In the genomic region with DNA sequence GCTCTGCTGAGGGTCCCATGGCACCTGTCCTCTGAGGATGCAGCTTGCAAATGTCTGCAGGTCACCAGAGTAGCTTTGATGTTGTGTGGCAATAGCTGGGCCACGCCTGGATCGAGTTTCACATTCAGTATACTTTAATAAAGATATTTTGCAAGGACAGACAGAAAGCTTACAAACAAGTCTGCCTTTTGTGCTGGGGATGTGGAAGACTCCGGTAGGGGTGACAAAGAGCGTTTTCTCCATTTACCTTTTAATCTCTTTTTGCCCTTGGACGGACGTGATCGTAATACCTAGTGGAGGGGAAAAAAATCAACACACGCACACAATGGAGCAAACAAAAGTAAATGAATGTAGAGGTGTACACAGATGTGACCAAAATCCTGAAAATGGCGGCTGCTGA, we compare ENCODE assay signal across 16 mouse cellular contexts.
DNase-seq lines count a peak whose midpoint lies in the region; ATAC-seq and TF ChIP-seq lines count a peak whose summit lies in the region.
"Had no signal": no experiment of that assay in that cellular context is flagged by ENCODE, and none has a peak within 500 bp of the region (broad histone marks: within the 10 kb centered on the region; RNA-seq: fewer than 3 reads in every experiment).

No protein-coding gene starts in this region.

- no peak overlapping the region for H3K4me3 ChIP-seq in embryonic facial prominence, embryonic 12.5 days
- H3K4me3 ChIP-seq in forebrain, embryonic 14.5 days (ENCODE audit: low read depth, low read length) = peak overlapping the region; percentile 20; the same call in 1 of the 2 replicates
- no peak overlapping the region for H3K4me3 ChIP-seq in hindbrain, embryonic 15.5 days
- no peak overlapping the region for H3K4me3 ChIP-seq in midbrain, embryonic 15.5 days
- no peak overlapping the region for H3K4me3 ChIP-seq in liver, postnatal 0 days (ENCODE audit: low read depth, low read length)
- H3K4me3 ChIP-seq: heart, embryonic 15.5 days; myocyte had no signal

- WGBS in embryonic facial prominence, embryonic 12.5 days = 51% methylated on average over 9 of the region's 9 CpGs
- WGBS in forebrain, embryonic 14.5 days = 46% methylated on average over 9 of the region's 9 CpGs
- WGBS in hindbrain, embryonic 15.5 days = 48% methylated on average over 9 of the region's 9 CpGs
- WGBS in midbrain, embryonic 15.5 days = 26% methylated on average over 9 of the region's 9 CpGs
- WGBS in liver, postnatal 0 days (ENCODE audit: insufficient replicate concordance) = 53% methylated on average over 9 of the region's 9 CpGs

- intact Hi-C loops in gastrocnemius, postnatal 36 days (cut with DNase I) = loop anchor here (10.0 kb wide), 1 partner anchor 101 kb away; no protein-coding TSS in a partner anchor
- intact Hi-C loops in heart, postnatal 25 days (cut with DNase I) = no loop called here

- no peak overlapping the region for H3K27ac ChIP-seq in embryonic facial prominence, embryonic 12.5 days
- H3K27ac ChIP-seq in forebrain, embryonic 14.5 days (ENCODE audit: low read depth, low read length) = peak overlapping the region; percentile 87
- peak overlapping the region; percentile 87 for H3K27ac ChIP-seq in hindbrain, embryonic 15.5 days (replicated peaks)
- peak overlapping the region; percentile 90 for H3K27ac ChIP-seq in midbrain, embryonic 15.5 days
- H3K27ac ChIP-seq in liver, postnatal 0 days (ENCODE audit: low read depth) = no peak overlapping the region
- H3K27ac ChIP-seq: heart, embryonic 15.5 days; macrophage had no signal

- H3K9me3 ChIP-seq in embryonic facial prominence, embryonic 12.5 days = no peaks in the 10 kb centered on the region
- no peaks in the 10 kb centered on the region for H3K9me3 ChIP-seq in forebrain, embryonic 14.5 days (replicated peaks; ENCODE audit: control insufficient read depth, low read length)
- no peaks in the 10 kb centered on the region for H3K9me3 ChIP-seq in hindbrain, embryonic 15.5 days
- H3K9me3 ChIP-seq in midbrain, embryonic 15.5 days = no peaks in the 10 kb centered on the region
- no peaks in the 10 kb centered on the region for H3K9me3 ChIP-seq in liver, postnatal 0 days (ENCODE audit: low read length)
- H3K9me3 ChIP-seq: G1E; heart, embryonic 15.5 days had no signal

- no peak for TF ChIP-seq EP300 in liver, postnatal 0 days (IDR thresholded peaks at IDR 0.05; ENCODE audit: low read depth)

- ATAC-seq in embryonic facial prominence, embryonic 12.5 days (ENCODE audit: insufficient number of reproducible peaks, insufficient read depth, low FRiP score, low TSS enrichment) = no peak
- no peak for ATAC-seq in forebrain, embryonic 14.5 days
- ATAC-seq in hindbrain, embryonic 15.5 days (ENCODE audit: low FRiP score, low read depth) = no peak
- ATAC-seq in midbrain, embryonic 15.5 days (replicated peaks) = no peak
- no peak for ATAC-seq in liver, postnatal 0 days

- TF ChIP-seq CTCF in liver, postnatal 0 days (IDR thresholded peaks at IDR 0.05; ENCODE audit: low read depth) = no peak

- no peak for DNase-seq in forebrain, embryonic 14.5 days (ENCODE audit: low spot score)
- DNase-seq in adrenal gland, postnatal 4 days (ENCODE audit: low spot score in 2 of 2) = no peak
- no peak for DNase-seq in liver, postnatal 0 days
- no peak for DNase-seq in gastrocnemius, postnatal 36 days
- no peak for DNase-seq in heart, postnatal 25 days (ENCODE audit: low spot score)
- DNase-seq: cerebellum, adult 2 months; liver; lung, adult 2 months; thymus, adult 2 months had no signal

- H3K4me2 ChIP-seq in embryonic facial prominence, embryonic 12.5 days (replicated peaks) = peak overlapping the region; percentile 26
- H3K4me2 ChIP-seq in forebrain, embryonic 14.5 days (ENCODE audit: low read length) = peak overlapping the region; percentile 56
- H3K4me2 ChIP-seq in hindbrain, embryonic 15.5 days = peak overlapping the region; percentile 57
- peak overlapping the region; percentile 49 for H3K4me2 ChIP-seq in midbrain, embryonic 15.5 days
- no peak overlapping the region for H3K4me2 ChIP-seq in liver, postnatal 0 days (ENCODE audit: low read depth, low read length)

- H3K27me3 ChIP-seq in embryonic facial prominence, embryonic 12.5 days = peaks cover 61% of the 10 kb centered on the region
- no peaks in the 10 kb centered on the region for H3K27me3 ChIP-seq in forebrain, embryonic 14.5 days (replicated peaks; ENCODE audit: control insufficient read depth, insufficient read depth, low read length)
- H3K27me3 ChIP-seq in hindbrain, embryonic 15.5 days = no peaks in the 10 kb centered on the region
- H3K27me3 ChIP-seq in midbrain, embryonic 15.5 days (replicated peaks) = no peaks in the 10 kb centered on the region
- H3K27me3 ChIP-seq in liver, postnatal 0 days (ENCODE audit: insufficient read depth, low read length) = peaks cover 33% of the 10 kb centered on the region

- peaks cover 12% of the 10 kb centered on the region; the same call in 1 of the 2 replicates for H3K4me1 ChIP-seq in embryonic facial prominence, embryonic 12.5 days
- peaks cover 17% of the 10 kb centered on the region for H3K4me1 ChIP-seq in forebrain, embryonic 14.5 days (ENCODE audit: control insufficient read depth, insufficient read depth, low read length)
- peaks cover 25% of the 10 kb centered on the region for H3K4me1 ChIP-seq in hindbrain, embryonic 15.5 days (replicated peaks)
- peaks cover 32% of the 10 kb centered on the region for H3K4me1 ChIP-seq in midbrain, embryonic 15.5 days
- no peaks in the 10 kb centered on the region for H3K4me1 ChIP-seq in liver, postnatal 0 days (ENCODE audit: insufficient read depth)
- H3K4me1 ChIP-seq: heart, embryonic 15.5 days had no signal

- H3K36me3 ChIP-seq in embryonic facial prominence, embryonic 12.5 days = no peaks in the 10 kb centered on the region
- no peaks in the 10 kb centered on the region for H3K36me3 ChIP-seq in forebrain, embryonic 14.5 days (ENCODE audit: control insufficient read depth, insufficient read depth, low read length)
- no peaks in the 10 kb centered on the region for H3K36me3 ChIP-seq in hindbrain, embryonic 15.5 days
- no peaks in the 10 kb centered on the region for H3K36me3 ChIP-seq in midbrain, embryonic 15.5 days (replicated peaks)
- H3K36me3 ChIP-seq in liver, postnatal 0 days (replicated peaks; ENCODE audit: insufficient read depth, low read length) = no peaks in the 10 kb centered on the region
- H3K36me3 ChIP-seq: G1E; heart, embryonic 15.5 days had no signal

- H3K9ac ChIP-seq in embryonic facial prominence, embryonic 12.5 days = no peak overlapping the region
- peak overlapping the region; percentile 59; the same call in 1 of the 2 replicates for H3K9ac ChIP-seq in forebrain, embryonic 14.5 days (ENCODE audit: low read length)
- H3K9ac ChIP-seq in hindbrain, embryonic 15.5 days = 0 out of 2 replicates have a peak overlapping the region, but pooled peaks have one; percentile 56
- H3K9ac ChIP-seq in midbrain, embryonic 15.5 days = peak overlapping the region; percentile 39; the same call in 1 of the 2 replicates
- H3K9ac ChIP-seq in liver, postnatal 0 days (replicated peaks) = no peak overlapping the region
- H3K9ac ChIP-seq: heart, embryonic 15.5 days had no signal

Comparison
In these comparisons a context has a peak if more than half of its experiments do, and no peak if none do; other contexts are left out.
1. H3K27ac ChIP-seq: peak in forebrain, embryonic 14.5 days (single experiment), hindbrain, embryonic 15.5 days (single experiment) and midbrain, embryonic 15.5 days (single experiment); none in embryonic facial prominence, embryonic 12.5 days (single experiment) and liver, postnatal 0 days (single experiment).
2. H3K9ac ChIP-seq: peak in forebrain, embryonic 14.5 days (single experiment), hindbrain, embryonic 15.5 days (single experiment) and midbrain, embryonic 15.5 days (single experiment); none in embryonic facial prominence, embryonic 12.5 days (single experiment) and liver, postnatal 0 days (single experiment).